Mouse (Mus musculus) skeletal muscle tissue, adult 2 months (tissue): ENCODE measurements at regions not wholly inside any gene's neighbourhood (a gene's known extent, or its start where the extent isn't known, plus 50 kb on each side); places are given as distances from the start of the nearest gene placed in this dataset.
"Not testable (repeated sequence)": the region's sequence is repeated elsewhere in the genome, so short reads cannot be mapped to it uniquely, and the experiment has no call there.

ENCODE experiments used
- DNase-seq: peaks from one replicate; pipeline ENCODE4 v3.0.0-alpha.2; 2012; ENCODE audit warnings: low read depth, low spot score

GRCm38 (mm10) chr16:73182776-73183175 lies 874.7 kb downstream of the Robo1 start:
- no peak for DNase-seq

- no peak for DNase-seq
These were observed 874.2 kb downstream of the Robo1 start for GRCm38 (mm10) chr16:73182258-73182657.

GRCm38 (mm10) chr16:73155447-73155846 lies 847.3 kb downstream of the Robo1 start:
- no peak for DNase-seq

GRCm38 (mm10) chr16:73127927-73128326 lies 819.8 kb downstream of the Robo1 start:
- DNase-seq = not testable (repeated sequence)

- no peak for DNase-seq
These were observed 812.5 kb downstream of the Robo1 start for GRCm38 (mm10) chr16:73120568-73120967.

GRCm38 (mm10) chr16:73117338-73117737 lies 809.2 kb downstream of the Robo1 start:
- no peak for DNase-seq

- no peak for DNase-seq
These were observed 799.9 kb downstream of the Robo1 start for GRCm38 (mm10) chr16:73108021-73108452.

- no peak for DNase-seq
These were observed 799.5 kb downstream of the Robo1 start for GRCm38 (mm10) chr16:73107608-73108007.

- DNase-seq = peak; percentile 18
These were observed 797.4 kb downstream of the Robo1 start for GRCm38 (mm10) chr16:73105496-73105895.

- DNase-seq = no peak
These were observed 792.2 kb downstream of the Robo1 start for GRCm38 (mm10) chr16:73100273-73100672.

GRCm38 (mm10) chr16:73098760-73099159 lies 790.7 kb downstream of the Robo1 start:
- DNase-seq = peak; percentile 7

GRCm38 (mm10) chr16:73097176-73097575 lies 789.1 kb downstream of the Robo1 start:
- no peak for DNase-seq

GRCm38 (mm10) chr16:73096091-73097083 lies 788.3 kb downstream of the Robo1 start:
- no peak for DNase-seq
